Mouse (Mus musculus) v-Abl transformed pro-B cells (cell line): Measurements from ENCODE around the gene Tiprl.

Experiments
- in situ Hi-C, 2 experiments: fragments of 400-800 bp; cut with MboI; formaldehyde crosslinking; loops; one replicate each; pipeline ENCODE4 v1.15.1; 2025; ENCODE audit not compliant: unreplicated experiment in 2 of 2

Gene Tiprl

GRCm38 (mm10) chr1:165187357-165187756, 49.4 kb downstream of the Tiprl start:
- in situ Hi-C loops, result no loop called here

- in situ Hi-C loops, result no loop called here
Observed at GRCm38 (mm10) chr1:165186491-165186890, 50.3 kb downstream of the Tiprl start.

GRCm38 (mm10) chr1:165185116-165185515, 51.7 kb downstream of the Tiprl start:
- in situ Hi-C loops, result no loop called here

- in situ Hi-C loops, result no loop called here
Observed at GRCm38 (mm10) chr1:165184178-165184577, 52.6 kb downstream of the Tiprl start.

- in situ Hi-C loops, result no loop called here
Observed at GRCm38 (mm10) chr1:165183400-165183799, 53.4 kb downstream of the Tiprl start.

GRCm38 (mm10) chr1:165179321-165179720, 57.5 kb downstream of the Tiprl start:
- in situ Hi-C loops, result no loop called here

GRCm38 (mm10) chr1:165178075-165178474, 58.7 kb downstream of the Tiprl start:
- in situ Hi-C loops, result no loop called here

GRCm38 (mm10) chr1:165174059-165174616, 62.7 kb downstream of the Tiprl start:
- in situ Hi-C loops, result no loop called here

GRCm38 (mm10) chr1:165171277-165171676, 65.5 kb downstream of the Tiprl start:
- in situ Hi-C loops, result no loop called here

GRCm38 (mm10) chr1:165170157-165170556, 66.6 kb downstream of the Tiprl start:
- in situ Hi-C loops, result no loop called here

- in situ Hi-C loops, result no loop called here
Observed at GRCm38 (mm10) chr1:165169462-165169861, 67.3 kb downstream of the Tiprl start.

- in situ Hi-C loops, result no loop called here
Observed at GRCm38 (mm10) chr1:165164920-165165319, 71.9 kb downstream of the Tiprl start.
